Mouse (Mus musculus): ENCODE measurements at regions not wholly inside any gene's neighbourhood (a gene's known extent, or its start where the extent isn't known, plus 50 kb on each side); places are given as distances from the start of the nearest gene placed in this dataset.
A peak's percentile ranks its signal among the peaks of the same experiment; 100 is the strongest.

DNA sequence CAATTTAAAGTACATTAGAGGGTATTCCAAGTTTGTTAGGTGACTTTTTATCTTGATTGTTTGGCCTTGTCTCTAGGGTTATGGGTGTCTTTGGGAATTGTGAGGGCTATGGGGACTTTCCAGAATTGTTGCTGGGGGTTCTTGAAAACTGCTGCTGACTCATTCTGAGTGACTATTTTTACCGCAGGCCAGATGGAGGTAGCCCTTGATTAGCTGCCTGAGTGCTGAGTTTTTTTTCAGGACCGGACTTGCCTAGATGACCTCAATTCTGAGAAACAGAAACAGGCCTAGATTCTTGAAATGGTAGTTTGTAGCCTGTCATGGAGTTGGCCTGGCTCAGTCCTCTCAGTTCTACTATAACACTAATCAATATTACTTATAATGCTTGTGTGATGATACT is 223.9 kb upstream of the Adgrb3 start:
- DNase-seq (ENCODE audit: low spot score in 2 of 2): peak in 1 of 2 experiments; percentile 14
- intact Hi-C loops (cut with DNase I): no loop called here

DNA sequence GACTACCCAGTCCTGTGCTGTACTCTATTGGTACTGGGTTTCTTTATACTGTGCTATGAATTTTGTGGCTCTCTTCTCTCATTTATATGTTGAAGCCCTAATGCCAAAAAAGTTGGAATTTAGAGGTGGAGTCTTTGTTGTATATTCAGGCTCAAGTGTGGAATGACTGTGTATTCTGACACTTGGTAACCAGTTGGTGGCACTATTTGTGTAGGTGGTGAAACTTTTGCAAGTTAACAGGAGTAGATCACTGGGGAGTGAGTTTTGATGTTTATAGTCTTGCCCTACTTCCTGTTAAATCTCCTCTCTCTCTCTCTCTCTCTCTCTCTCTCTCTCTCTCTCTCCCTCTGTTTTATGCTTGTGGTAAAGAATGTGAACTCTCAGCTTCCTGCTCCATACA is 218.3 kb upstream of the Adgrb3 start:
- intact Hi-C loops (cut with DNase I): no loop called here
- no peak for DNase-seq (ENCODE audit: low spot score in 2 of 2)

Data from left cerebral cortex, postnatal 25 days (tissue).